Mouse (Mus musculus) neural tube, embryonic 15.5 days (tissue): ENCODE measurements around the gene Ank3. TPM values are rescaled to one million over a fixed set of nuclear protein-coding genes. Genes with fewer than 3 reads are reported as not detected.

Source experiments
- ATAC-seq: fragments of 200-750 bp; cut with Nextera tagmentation; 2 replicates; pipeline ENCODE4 v1.8.0; 2017; ENCODE audit warnings: mild to moderate bottlenecking, moderate TSS enrichment, moderate library complexity; ENCODE audit not compliant: low FRiP score
- H3K27ac ChIP-seq: fragments of 300-500 bp; sonication (generic); replicated peaks from 2 replicates; pipeline ENCODE4 v1.5.1; 2015; ENCODE audit warnings: mild to moderate bottlenecking, inconsistent platforms
- H3K27me3 ChIP-seq: fragments of 300-500 bp; sonication (generic); replicated peaks from 2 replicates; pipeline ENCODE4 v1.6.1; 2015; ENCODE audit warnings: inconsistent platforms
- H3K36me3 ChIP-seq: fragments of 300-500 bp; sonication (generic); 2 replicates; pipeline ENCODE4 v1.6.1; 2015; ENCODE audit warnings: inconsistent platforms
- H3K4me1 ChIP-seq: fragments of 300-500 bp; sonication (generic); 2 replicates; pipeline ENCODE4 v1.6.1; 2015; ENCODE audit warnings: inconsistent platforms
- H3K4me2 ChIP-seq: fragments of 300-500 bp; sonication (generic); 2 replicates; pipeline ENCODE4 v1.6.1; 2015; ENCODE audit warnings: inconsistent platforms, mild to moderate bottlenecking, moderate library complexity
- H3K4me3 ChIP-seq: fragments of 300-500 bp; sonication (generic); replicated peaks from 2 replicates; pipeline ENCODE4 v1.5.1; 2015; ENCODE audit warnings: mild to moderate bottlenecking, inconsistent platforms
- H3K9ac ChIP-seq: fragments of 300-500 bp; sonication (generic); replicated peaks from 2 replicates; pipeline ENCODE4 v1.6.1; 2015; ENCODE audit warnings: mild to moderate bottlenecking, inconsistent platforms
- H3K9me3 ChIP-seq: fragments of 300-500 bp; sonication (generic); replicated peaks from 2 replicates; pipeline ENCODE4 v1.6.1; 2016; ENCODE audit warnings: inconsistent platforms
- WGBS: fragments of 180-500 bp; shearing (Covaris S2); methylation state at CpG from one replicate; pipeline ENCODE4 v1.1.7; 2015; ENCODE audit warnings: mixed read lengths; 5-methylcytosine and 5-hydroxymethylcytosine counted together
- polyA plus RNA-seq: library from polyadenylated mRNA; unstranded; fragments of >200 nt; fragmentation: Nextera tagmentation; extraction: Ambion mirVana; gene quantifications from 2 replicates; pipeline ENCODE4 v1.2.1, GENCODE M21; 2015

Ank3 gene
- polyA plus RNA-seq, 1 experiment from 2014 or later: 89.5 TPM

GRCm38 (mm10) chr10:69485191-69485786 is 86.7 kb downstream of the Ank3 start:
- Histone ChIP-seq H3K4me1 (no peaks in the 10 kb centered on the region), H3K9ac (no peak overlapping the region), H3K4me2 (no peak overlapping the region), H3K36me3 (no peaks in the 10 kb centered on the region), H3K27me3 (no peaks in the 10 kb centered on the region), H3K4me3 (no peak overlapping the region), H3K27ac (no peak overlapping the region), H3K9me3 (no peaks in the 10 kb centered on the region)
- no peak for ATAC-seq
- 95% methylated on average over 6 of the region's 6 CpGs for WGBS

GRCm38 (mm10) chr10:69490182-69490581 is 91.6 kb downstream of the Ank3 start:
- Histone ChIP-seq H3K4me3 (no peak overlapping the region), H3K9me3 (no peaks in the 10 kb centered on the region), H3K36me3 (no peaks in the 10 kb centered on the region), H3K27me3 (no peaks in the 10 kb centered on the region), H3K9ac (no peak overlapping the region), H3K4me1 (no peaks in the 10 kb centered on the region), H3K27ac (no peak overlapping the region), H3K4me2 (no peak overlapping the region)
- ATAC-seq: no peak
- 79% methylated on average over 5 of the region's 5 CpGs for WGBS

- no peak overlapping the region for H3K4me3 ChIP-seq
- WGBS: 63% methylated on average over 5 of the region's 5 CpGs
- no peak overlapping the region for H3K9ac ChIP-seq
- no peaks in the 10 kb centered on the region for H3K27me3 ChIP-seq
- no peak for ATAC-seq
- no peak overlapping the region for H3K27ac ChIP-seq
- H3K4me1 ChIP-seq: no peaks in the 10 kb centered on the region
- no peaks in the 10 kb centered on the region for H3K36me3 ChIP-seq
- no peak overlapping the region for H3K4me2 ChIP-seq
- no peaks in the 10 kb centered on the region for H3K9me3 ChIP-seq
These were observed 93.4 kb downstream of the Ank3 start for GRCm38 (mm10) chr10:69491975-69492374.

GRCm38 (mm10) chr10:69497382-69497781 is 98.8 kb downstream of the Ank3 start:
- Histone ChIP-seq H3K27me3 (no peaks in the 10 kb centered on the region), H3K9ac (no peak overlapping the region), H3K4me3 (no peak overlapping the region), H3K4me1 (peaks cover 13% of the 10 kb centered on the region), H3K27ac (no peak overlapping the region), H3K36me3 (no peaks in the 10 kb centered on the region), H3K4me2 (no peak overlapping the region), H3K9me3 (no peaks in the 10 kb centered on the region)
- 73% methylated on average over 17 of the region's 17 CpGs for WGBS
- ATAC-seq: no peak

GRCm38 (mm10) chr10:69500171-69500860 is 101.7 kb downstream of the Ank3 start:
- ATAC-seq: peak; percentile 89
- no peak overlapping the region for H3K9ac ChIP-seq
- WGBS: 35% methylated on average over 11 of the region's 11 CpGs
- H3K36me3 ChIP-seq: no peaks in the 10 kb centered on the region
- H3K4me2 ChIP-seq: peak overlapping the region; percentile 25
- H3K4me1 ChIP-seq: peaks cover 13% of the 10 kb centered on the region
- H3K27me3 ChIP-seq: no peaks in the 10 kb centered on the region
- H3K27ac ChIP-seq: peak overlapping the region; percentile 69
- no peak overlapping the region for H3K4me3 ChIP-seq
- no peaks in the 10 kb centered on the region for H3K9me3 ChIP-seq

- H3K4me1 ChIP-seq: peaks cover 13% of the 10 kb centered on the region
- H3K4me2 ChIP-seq: no peak overlapping the region
- no peak overlapping the region for H3K9ac ChIP-seq
- no peak overlapping the region for H3K4me3 ChIP-seq
- H3K9me3 ChIP-seq: no peaks in the 10 kb centered on the region
- H3K27ac ChIP-seq: no peak overlapping the region
- H3K27me3 ChIP-seq: no peaks in the 10 kb centered on the region
- 89% methylated on average over 4 of the region's 4 CpGs for WGBS
- no peak for ATAC-seq
- no peaks in the 10 kb centered on the region for H3K36me3 ChIP-seq
These were observed 105.2 kb downstream of the Ank3 start for GRCm38 (mm10) chr10:69503791-69504190.

- no peak overlapping the region for H3K4me2 ChIP-seq
- H3K4me3 ChIP-seq: no peak overlapping the region
- no peak overlapping the region for H3K9ac ChIP-seq
- 82% methylated on average over 8 of the region's 8 CpGs for WGBS
- no peak for ATAC-seq
- no peaks in the 10 kb centered on the region for H3K4me1 ChIP-seq
- no peak overlapping the region for H3K27ac ChIP-seq
- H3K36me3 ChIP-seq: no peaks in the 10 kb centered on the region
- H3K27me3 ChIP-seq: no peaks in the 10 kb centered on the region
- no peaks in the 10 kb centered on the region for H3K9me3 ChIP-seq
These were observed 109.1 kb downstream of the Ank3 start for GRCm38 (mm10) chr10:69507719-69508118.

- no peak overlapping the region for H3K4me2 ChIP-seq
- H3K27me3 ChIP-seq: no peaks in the 10 kb centered on the region
- H3K36me3 ChIP-seq: no peaks in the 10 kb centered on the region
- 84% methylated on average over 8 of the region's 8 CpGs for WGBS
- no peak overlapping the region for H3K9ac ChIP-seq
- H3K4me3 ChIP-seq: no peak overlapping the region
- H3K4me1 ChIP-seq: no peaks in the 10 kb centered on the region
- no peaks in the 10 kb centered on the region for H3K9me3 ChIP-seq
- no peak overlapping the region for H3K27ac ChIP-seq
- ATAC-seq: no peak
These were observed 111.8 kb downstream of the Ank3 start for GRCm38 (mm10) chr10:69510392-69510791.

GRCm38 (mm10) chr10:69511234-69511633 is 112.7 kb downstream of the Ank3 start:
- no peak overlapping the region for H3K27ac ChIP-seq
- WGBS: 86% methylated on average over 1 of the region's 1 CpGs

GRCm38 (mm10) chr10:69521977-69522376 is 123.4 kb downstream of the Ank3 start:
- 86% methylated on average over 4 of the region's 4 CpGs for WGBS
- Histone ChIP-seq H3K4me2 (no peak overlapping the region), H3K4me3 (no peak overlapping the region), H3K9ac (no peak overlapping the region), H3K9me3 (no peaks in the 10 kb centered on the region), H3K27ac (no peak overlapping the region), H3K36me3 (no peaks in the 10 kb centered on the region), H3K27me3 (no peaks in the 10 kb centered on the region), H3K4me1 (no peaks in the 10 kb centered on the region)
- no peak for ATAC-seq

More at GRCm38 (mm10) chr10:69511234-69511633, 112.7 kb downstream of the Ank3 start:
- Histone ChIP-seq H3K4me3 (no peak overlapping the region), H3K36me3 (no peaks in the 10 kb centered on the region), H3K9ac (no peak overlapping the region), H3K27me3 (no peaks in the 10 kb centered on the region), H3K9me3 (no peaks in the 10 kb centered on the region), H3K4me1 (no peaks in the 10 kb centered on the region), H3K4me2 (no peak overlapping the region)
- ATAC-seq: no peak

GRCm38 (mm10) chr10:69523202-69523601 is 124.6 kb downstream of the Ank3 start:
- WGBS: 85% methylated on average over 3 of the region's 3 CpGs

GRCm38 (mm10) chr10:69527318-69527717 is 128.7 kb downstream of the Ank3 start:
- Histone ChIP-seq H3K27me3 (no peaks in the 10 kb centered on the region), H3K4me1 (peaks cover 4% of the 10 kb centered on the region), H3K9ac (no peak overlapping the region), H3K36me3 (no peaks in the 10 kb centered on the region), H3K4me3 (no peak overlapping the region), H3K27ac (no peak overlapping the region), H3K4me2 (no peak overlapping the region), H3K9me3 (no peaks in the 10 kb centered on the region)
- no peak for ATAC-seq
- WGBS: 95% methylated on average over 10 of the region's 10 CpGs

More at GRCm38 (mm10) chr10:69523202-69523601, 124.6 kb downstream of the Ank3 start:
- Histone ChIP-seq H3K27me3 (no peaks in the 10 kb centered on the region), H3K27ac (no peak overlapping the region), H3K4me3 (no peak overlapping the region), H3K9ac (no peak overlapping the region), H3K9me3 (no peaks in the 10 kb centered on the region), H3K4me2 (no peak overlapping the region), H3K4me1 (no peaks in the 10 kb centered on the region), H3K36me3 (no peaks in the 10 kb centered on the region)
- ATAC-seq: no peak
